Mouse (Mus musculus) neural tube, embryonic 15.5 days (tissue): Measurements from ENCODE around the gene Ptges3. TPM values are rescaled to one million over a fixed set of nuclear protein-coding genes. Genes with fewer than 3 reads are reported as not detected.
"Not testable (repeated sequence)": the region's sequence is repeated elsewhere in the genome, so short reads cannot be mapped to it uniquely, and the experiment has no call there.

Source experiments
- ATAC-seq: fragments of 200-750 bp; cut with Nextera tagmentation; 2 replicates; pipeline ENCODE4 v1.8.0; 2017; ENCODE audit warnings: mild to moderate bottlenecking, moderate TSS enrichment, moderate library complexity; ENCODE audit not compliant: low FRiP score
- H3K27ac ChIP-seq: fragments of 300-500 bp; sonication (generic); replicated peaks from 2 replicates; pipeline ENCODE4 v1.5.1; 2015; ENCODE audit warnings: mild to moderate bottlenecking, inconsistent platforms
- H3K27me3 ChIP-seq: fragments of 300-500 bp; sonication (generic); replicated peaks from 2 replicates; pipeline ENCODE4 v1.6.1; 2015; ENCODE audit warnings: inconsistent platforms
- H3K36me3 ChIP-seq: fragments of 300-500 bp; sonication (generic); 2 replicates; pipeline ENCODE4 v1.6.1; 2015; ENCODE audit warnings: inconsistent platforms
- H3K4me1 ChIP-seq: fragments of 300-500 bp; sonication (generic); 2 replicates; pipeline ENCODE4 v1.6.1; 2015; ENCODE audit warnings: inconsistent platforms
- H3K4me2 ChIP-seq: fragments of 300-500 bp; sonication (generic); 2 replicates; pipeline ENCODE4 v1.6.1; 2015; ENCODE audit warnings: inconsistent platforms, mild to moderate bottlenecking, moderate library complexity
- H3K4me3 ChIP-seq: fragments of 300-500 bp; sonication (generic); replicated peaks from 2 replicates; pipeline ENCODE4 v1.5.1; 2015; ENCODE audit warnings: mild to moderate bottlenecking, inconsistent platforms
- H3K9ac ChIP-seq: fragments of 300-500 bp; sonication (generic); replicated peaks from 2 replicates; pipeline ENCODE4 v1.6.1; 2015; ENCODE audit warnings: mild to moderate bottlenecking, inconsistent platforms
- H3K9me3 ChIP-seq: fragments of 300-500 bp; sonication (generic); replicated peaks from 2 replicates; pipeline ENCODE4 v1.6.1; 2016; ENCODE audit warnings: inconsistent platforms
- WGBS: fragments of 180-500 bp; shearing (Covaris S2); methylation state at CpG from one replicate; pipeline ENCODE4 v1.1.7; 2015; ENCODE audit warnings: mixed read lengths; 5-methylcytosine and 5-hydroxymethylcytosine counted together
- polyA plus RNA-seq: library from polyadenylated mRNA; unstranded; fragments of >200 nt; fragmentation: Nextera tagmentation; extraction: Ambion mirVana; gene quantifications from 2 replicates; pipeline ENCODE4 v1.2.1, GENCODE M21; 2015

Gene Ptges3
- polyA plus RNA-seq, 1 experiment from 2014 or later: 394 TPM

DNA sequence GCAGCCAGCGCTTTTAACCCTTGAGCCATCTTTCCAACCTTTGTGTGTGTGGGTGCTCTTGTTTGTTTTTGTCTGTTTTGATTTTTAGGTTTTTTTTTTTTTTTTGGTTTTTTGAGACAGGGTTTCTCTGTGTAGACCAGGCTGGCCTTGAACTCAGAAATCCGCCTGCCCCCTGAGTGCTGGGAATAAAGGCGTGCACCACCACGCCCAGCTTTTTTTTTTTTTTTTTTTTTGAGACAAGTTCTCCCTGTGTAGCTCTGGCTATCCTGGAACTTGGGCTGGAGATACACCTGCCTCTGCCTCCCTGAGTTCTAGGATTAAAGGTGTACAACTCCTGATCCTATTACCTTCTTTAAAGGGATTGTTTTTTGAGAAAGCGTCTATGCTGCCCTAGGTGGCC, 2.4 kb downstream of the Ptges3 start:
- H3K36me3 ChIP-seq: 0 out of 2 replicates have a peak, but pooled peaks cover 6% of the 10 kb centered on the region
- H3K27me3 ChIP-seq: no peaks in the 10 kb centered on the region
- H3K27ac ChIP-seq: no peak overlapping the region
- 0 out of 2 replicates have a peak overlapping the region, but pooled peaks have one; percentile 18 for H3K9ac ChIP-seq
- H3K4me1 ChIP-seq: peaks cover 36% of the 10 kb centered on the region
- H3K4me3 ChIP-seq: peak overlapping the region; percentile 75
- ATAC-seq: no peak
- WGBS: 94% methylated on average over 5 of the region's 5 CpGs
- H3K9me3 ChIP-seq: no peaks in the 10 kb centered on the region
- H3K4me2 ChIP-seq: peak overlapping the region; percentile 88

DNA sequence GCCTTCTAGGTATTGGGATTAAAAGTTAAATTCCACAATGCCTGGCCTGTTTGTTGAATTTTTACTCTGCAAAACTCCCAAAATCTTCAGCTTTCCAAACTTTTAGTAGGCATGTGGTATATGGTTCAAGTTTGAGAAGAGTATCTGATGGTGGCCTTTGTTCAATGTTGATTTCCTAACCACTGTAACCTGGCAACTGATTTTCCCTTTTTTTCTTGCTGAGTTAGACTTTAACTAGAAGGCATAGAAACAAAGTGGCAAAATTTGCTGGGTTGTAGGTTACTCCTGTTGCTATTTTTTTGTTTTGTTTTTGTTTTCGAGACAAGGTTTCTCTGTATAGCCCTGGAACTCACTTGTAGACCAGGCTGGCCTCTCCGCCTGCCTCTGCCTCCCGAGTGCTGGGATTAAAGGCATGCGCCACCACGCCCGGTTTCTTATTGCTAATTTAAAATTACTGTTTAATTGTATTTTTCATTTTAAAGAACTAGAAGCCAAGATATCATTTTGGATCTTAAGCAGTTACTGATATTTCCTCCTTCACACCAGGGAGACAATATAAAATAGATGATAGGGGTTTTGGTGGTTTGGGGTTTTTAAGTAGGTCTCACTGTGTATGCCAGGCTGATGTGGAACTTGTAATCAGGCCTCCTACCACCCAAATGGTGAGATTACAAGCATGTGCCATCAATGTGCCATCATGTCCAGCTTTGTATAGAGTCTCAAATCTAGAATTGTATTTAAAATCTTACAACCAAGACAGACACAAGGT, 3.7 kb downstream of the Ptges3 start:
- WGBS: 96% methylated on average over 6 of the region's 6 CpGs
- 0 out of 2 replicates have a peak, but pooled peaks cover 6% of the 10 kb centered on the region for H3K36me3 ChIP-seq
- no peak overlapping the region for H3K9ac ChIP-seq
- H3K4me1 ChIP-seq: peaks cover 34% of the 10 kb centered on the region
- no peak overlapping the region for H3K4me3 ChIP-seq
- H3K4me2 ChIP-seq: no peak overlapping the region
- no peaks in the 10 kb centered on the region for H3K27me3 ChIP-seq
- no peak for ATAC-seq
- H3K27ac ChIP-seq: no peak overlapping the region
- H3K9me3 ChIP-seq: no peaks in the 10 kb centered on the region

DNA sequence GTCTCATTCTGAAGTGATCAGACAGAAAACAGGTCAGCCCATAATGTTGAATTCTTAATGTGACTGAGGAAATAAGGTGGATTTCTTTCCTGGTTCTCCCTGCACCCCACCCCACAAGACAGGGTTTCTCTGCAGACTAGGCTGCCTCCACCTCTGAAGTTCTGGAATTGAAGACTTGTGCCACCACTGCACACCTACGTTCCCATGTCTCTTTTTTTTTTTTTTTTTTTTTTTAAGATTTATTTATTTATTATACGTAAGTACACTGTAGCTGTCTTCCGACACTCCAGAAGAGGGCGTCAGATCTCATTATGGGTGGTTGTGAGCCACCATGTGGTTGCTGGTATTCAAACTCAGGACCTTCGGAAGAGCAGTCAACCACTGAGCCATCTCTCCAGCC, 7.3 kb downstream of the Ptges3 start:
- Histone ChIP-seq H3K4me3 (no peak overlapping the region), H3K4me2 (no peak overlapping the region), H3K4me1 (peaks cover 12% of the 10 kb centered on the region), H3K9me3 (no peaks in the 10 kb centered on the region), H3K9ac (no peak overlapping the region), H3K27ac (no peak overlapping the region), H3K36me3 (peaks cover 25% of the 10 kb centered on the region), H3K27me3 (no peaks in the 10 kb centered on the region)
- 88% methylated on average over 5 of the region's 5 CpGs for WGBS
- ATAC-seq: no peak

DNA sequence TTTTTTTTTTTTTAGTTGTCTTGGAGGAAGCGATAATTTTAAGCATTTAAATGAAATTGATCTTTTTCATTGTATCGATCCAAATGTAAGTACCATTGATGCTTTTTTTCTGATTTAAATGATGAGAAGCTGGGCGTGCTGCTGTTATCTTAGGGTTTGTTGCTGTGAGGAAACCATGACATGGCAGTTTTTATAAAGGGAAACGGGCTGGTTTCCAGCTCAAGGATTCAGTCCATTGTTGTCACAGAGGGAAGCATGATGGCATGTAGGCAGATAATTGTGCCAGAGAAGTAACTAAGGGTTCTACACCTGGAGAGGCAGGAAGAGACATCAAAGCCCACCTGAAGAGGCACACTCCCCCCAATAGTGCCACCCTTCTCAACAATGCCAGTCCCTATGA, 10.4 kb downstream of the Ptges3 start:
- no peak overlapping the region for H3K27ac ChIP-seq
- no peaks in the 10 kb centered on the region for H3K27me3 ChIP-seq
- 94% methylated on average over 4 of the region's 4 CpGs for WGBS
- no peaks in the 10 kb centered on the region for H3K4me1 ChIP-seq
- H3K9ac ChIP-seq: no peak overlapping the region
- H3K9me3 ChIP-seq: no peaks in the 10 kb centered on the region
- H3K36me3 ChIP-seq: peaks cover 43% of the 10 kb centered on the region
- no peak overlapping the region for H3K4me3 ChIP-seq
- ATAC-seq: no peak
- no peak overlapping the region for H3K4me2 ChIP-seq

DNA sequence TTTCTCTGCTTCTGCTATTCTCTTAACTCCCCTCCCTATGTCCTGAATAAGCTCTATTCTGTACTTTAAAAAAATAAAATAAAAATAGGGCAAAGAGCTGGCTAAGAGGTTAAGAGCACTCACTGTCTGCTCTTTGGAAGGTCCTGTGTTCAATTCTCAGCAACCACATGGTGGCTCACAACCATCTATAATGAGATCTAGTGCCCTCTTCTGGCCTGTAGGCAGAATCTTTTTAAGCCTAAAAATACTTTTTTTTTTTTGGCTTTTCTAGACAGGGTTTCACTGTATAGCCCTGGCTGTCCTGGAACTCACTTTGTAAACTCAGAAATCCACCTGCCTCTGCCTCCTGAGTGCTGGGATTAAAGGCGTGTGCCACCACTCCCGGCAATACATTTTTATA, 11.7 kb downstream of the Ptges3 start:
- ATAC-seq, H3K4me3 ChIP-seq, H3K9me3 ChIP-seq, H3K4me1 ChIP-seq, H3K4me2 ChIP-seq, H3K27me3 ChIP-seq, H3K27ac ChIP-seq, H3K9ac ChIP-seq: not testable (repeated sequence)
- peaks cover 46% of the 10 kb centered on the region for H3K36me3 ChIP-seq
- 95% methylated on average over 2 of the region's 2 CpGs for WGBS

DNA sequence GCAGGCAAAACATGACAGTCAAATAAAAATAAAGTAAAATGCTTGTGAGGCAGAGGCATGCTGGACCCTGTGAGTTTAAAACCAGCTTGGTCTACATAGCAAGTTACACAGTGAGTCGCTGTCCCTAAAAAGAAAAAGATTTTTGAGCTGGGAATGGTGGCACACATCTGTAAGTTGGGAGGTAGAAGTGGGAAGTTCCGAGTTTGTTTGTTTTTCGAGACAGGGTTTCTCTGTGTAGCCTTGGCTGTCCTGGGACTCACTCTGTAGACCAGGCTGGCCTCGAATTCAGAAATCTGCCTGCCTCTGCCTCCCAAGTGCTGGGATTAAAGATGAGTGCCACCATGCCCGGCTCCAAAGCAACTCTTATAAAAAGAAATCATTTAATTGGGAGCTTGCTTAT, 19.5 kb downstream of the Ptges3 start:
- not testable (repeated sequence) for H3K4me3 ChIP-seq, H3K27me3 ChIP-seq, H3K27ac ChIP-seq, H3K9ac ChIP-seq, ATAC-seq, H3K4me1 ChIP-seq, H3K9me3 ChIP-seq, H3K4me2 ChIP-seq
- H3K36me3 ChIP-seq: peaks cover 22% of the 10 kb centered on the region
- 89% methylated on average over 5 of the region's 5 CpGs for WGBS

- H3K4me2 ChIP-seq: no peak overlapping the region
- peaks cover 24% of the 10 kb centered on the region for H3K36me3 ChIP-seq
- no peak overlapping the region for H3K9ac ChIP-seq
- H3K27ac ChIP-seq: no peak overlapping the region
- H3K27me3 ChIP-seq: no peaks in the 10 kb centered on the region
- 92% methylated on average over 1 of the region's 1 CpGs for WGBS
- no peak overlapping the region for H3K4me3 ChIP-seq
- H3K4me1 ChIP-seq: peaks cover 24% of the 10 kb centered on the region
- no peak for ATAC-seq
- H3K9me3 ChIP-seq: no peaks in the 10 kb centered on the region
Measured at GRCm38 (mm10) chr10:128080496-128080895, 21.7 kb downstream of the Ptges3 start.

GRCm38 (mm10) chr10:128081807-128082476, 23.2 kb downstream of the Ptges3 start:
- peak overlapping the region; percentile 60 for H3K4me3 ChIP-seq
- peak overlapping the region; percentile 65 for H3K9ac ChIP-seq
- peaks cover 33% of the 10 kb centered on the region for H3K4me1 ChIP-seq
- WGBS: 70% methylated on average over 6 of the region's 6 CpGs
- no peak for ATAC-seq
- peak overlapping the region; percentile 62 for H3K4me2 ChIP-seq
- H3K36me3 ChIP-seq: peaks cover 34% of the 10 kb centered on the region
- H3K27ac ChIP-seq: peak overlapping the region; percentile 90
- no peaks in the 10 kb centered on the region for H3K9me3 ChIP-seq
- H3K27me3 ChIP-seq: no peaks in the 10 kb centered on the region

- Histone ChIP-seq H3K9me3 (no peaks in the 10 kb centered on the region), H3K4me1 (peaks cover 33% of the 10 kb centered on the region), H3K9ac (peak overlapping the region; percentile 65), H3K27me3 (no peaks in the 10 kb centered on the region), H3K27ac (peak overlapping the region; percentile 90), H3K4me3 (peak overlapping the region; percentile 60), H3K36me3 (peaks cover 32% of the 10 kb centered on the region), H3K4me2 (peak overlapping the region; percentile 62)
- 12% methylated on average over 9 of the region's 9 CpGs for WGBS
- no peak for ATAC-seq
Measured at GRCm38 (mm10) chr10:128082477-128082808, 23.7 kb downstream of the Ptges3 start.

GRCm38 (mm10) chr10:128082880-128083421, 24.2 kb downstream of the Ptges3 start, which contains the start of gene Atp5b:
TSS of gene Atp5b (plus strand) at chr10:128083273.
- peak; percentile 98 for ATAC-seq
- Histone ChIP-seq H3K9ac (peak within 1 kb of the TSS; percentile 96), H3K4me1 (peaks cover 33% of the 10 kb centered on the region), H3K4me2 (peak within 1 kb of the TSS; percentile 82), H3K27ac (peak within 1 kb of the TSS; percentile 93), H3K36me3 (peaks cover 33% of the 10 kb centered on the region), H3K9me3 (no peaks in the 10 kb centered on the region), H3K27me3 (no peaks in the 10 kb centered on the region), H3K4me3 (peak within 1 kb of the TSS; percentile 84)
- WGBS: under 1% methylated on average over 34 of the region's 34 CpGs

DNA sequence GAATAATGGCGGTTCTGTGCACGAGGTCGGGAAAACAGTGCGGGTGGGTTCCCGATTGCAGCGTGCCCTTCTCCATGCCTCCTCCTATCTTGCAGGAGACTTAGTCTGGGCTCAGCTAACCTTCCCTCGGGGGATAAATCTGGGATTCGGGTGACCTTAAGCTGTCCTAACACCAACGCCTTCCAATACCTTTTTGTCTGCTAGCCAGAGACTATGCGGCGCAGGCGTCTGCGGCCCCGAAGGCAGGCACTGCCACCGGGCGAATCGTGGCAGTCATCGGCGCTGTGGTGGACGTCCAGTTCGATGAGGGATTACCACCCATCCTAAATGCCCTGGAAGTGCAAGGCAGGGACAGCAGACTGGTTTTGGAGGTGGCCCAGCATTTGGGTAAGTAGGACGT, 24.9 kb downstream of the Ptges3 start:
- Histone ChIP-seq H3K4me1 (peaks cover 33% of the 10 kb centered on the region), H3K27me3 (no peaks in the 10 kb centered on the region), H3K4me3 (peak overlapping the region; percentile 84), H3K9ac (peak overlapping the region; percentile 96), H3K9me3 (no peaks in the 10 kb centered on the region), H3K27ac (peak overlapping the region; percentile 93), H3K36me3 (peaks cover 38% of the 10 kb centered on the region), H3K4me2 (peak overlapping the region; percentile 82)
- ATAC-seq: peak; percentile 19
- WGBS: under 1% methylated on average over 22 of the region's 22 CpGs

DNA sequence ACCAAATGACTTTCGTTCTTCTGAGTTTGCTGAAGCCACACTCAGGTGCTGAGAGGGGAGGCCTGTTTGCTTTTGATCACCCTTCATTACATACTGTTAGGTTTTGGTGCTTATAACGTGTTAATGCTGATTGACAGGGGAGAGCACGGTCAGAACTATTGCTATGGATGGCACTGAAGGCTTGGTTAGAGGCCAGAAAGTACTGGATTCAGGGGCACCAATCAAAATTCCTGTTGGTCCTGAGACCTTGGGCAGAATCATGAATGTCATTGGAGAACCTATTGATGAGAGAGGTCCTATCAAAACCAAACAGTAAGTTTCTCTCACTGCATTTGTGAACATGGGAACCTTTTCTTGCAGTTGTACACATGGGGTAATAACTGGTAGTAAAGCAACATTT, 25.4 kb downstream of the Ptges3 start:
- H3K4me3 ChIP-seq: peak overlapping the region; percentile 84

More for the DNA sequence above, 25.4 kb downstream of the Ptges3 start:
- H3K4me2 ChIP-seq: peak overlapping the region; percentile 82
- peak overlapping the region; percentile 96 for H3K9ac ChIP-seq
- H3K27ac ChIP-seq: peak overlapping the region; percentile 93
- no peak for ATAC-seq
- H3K27me3 ChIP-seq: no peaks in the 10 kb centered on the region
- peaks cover 42% of the 10 kb centered on the region for H3K36me3 ChIP-seq
- peaks cover 33% of the 10 kb centered on the region for H3K4me1 ChIP-seq
- no peaks in the 10 kb centered on the region for H3K9me3 ChIP-seq
- 7% methylated on average over 3 of the region's 3 CpGs for WGBS
